Mouse (Mus musculus) heart, embryonic 14.5 days (tissue): ENCODE data around the gene Avl9. TPM values are rescaled to one million over a fixed set of nuclear protein-coding genes. Genes with fewer than 3 reads are reported as not detected.
A peak's percentile ranks its signal among the peaks of the same experiment; 100 is the strongest.

Experiments
- ATAC-seq: fragments of 200-750 bp; cut with Nextera tagmentation; 2 replicates; pipeline ENCODE4 v1.8.0; 2017; ENCODE audit warnings: low read depth, moderate TSS enrichment; ENCODE audit not compliant: insufficient number of reproducible peaks, insufficient read depth, low FRiP score
- H3K27ac ChIP-seq, 2 experiments: fragments of 200-500 bp in 1 of 2; fragments of 300-500 bp in 1 of 2; sonication (generic) in 1 of 2; replicated peaks in 1 of 2; 2 replicates each; pipeline ENCODE4 v1.5.1; 2012 to 2014; ENCODE audit warnings: low read depth in 2 of 2, low read length in 2 of 2, control low read depth in 1 of 2, mild to moderate bottlenecking in 1 of 2, mixed read lengths in 1 of 2; ENCODE audit not compliant: control insufficient read depth in 1 of 2, insufficient read depth in 1 of 2
- H3K27me3 ChIP-seq: fragments of 300-500 bp; sonication (generic); 2 replicates; pipeline ENCODE4 v1.6.1; 2014; ENCODE audit warnings: mild to moderate bottlenecking, low read length, control low read depth; ENCODE audit not compliant: control insufficient read depth, insufficient read depth
- H3K36me3 ChIP-seq: fragments of 300-500 bp; sonication (generic); 2 replicates; pipeline ENCODE4 v1.6.1; 2014; ENCODE audit warnings: mild to moderate bottlenecking, control low read depth, low read length, mixed read lengths; ENCODE audit not compliant: control insufficient read depth, insufficient read depth
- H3K4me1 ChIP-seq, 2 experiments: fragments of 200-500 bp in 1 of 2; fragments of 300-500 bp in 1 of 2; sonication (generic) in 1 of 2; 2 replicates each; pipeline ENCODE4 v1.6.1; 2012 to 2014; ENCODE audit warnings: low read length in 2 of 2, control low read depth in 1 of 2, mixed read lengths in 1 of 2; ENCODE audit not compliant: control insufficient read depth in 2 of 2, insufficient read depth in 2 of 2
- H3K4me2 ChIP-seq: fragments of 300-500 bp; sonication (generic); 2 replicates; pipeline ENCODE4 v1.6.1; 2014; ENCODE audit warnings: mild to moderate bottlenecking, low read length
- H3K4me3 ChIP-seq, 2 experiments: fragments of 200-500 bp in 1 of 2; fragments of 300-500 bp in 1 of 2; sonication (generic) in 1 of 2; 2 replicates each; pipeline ENCODE4 v1.5.1; 2012 to 2014; ENCODE audit warnings: low read length in 2 of 2, mild to moderate bottlenecking in 2 of 2, control low read depth in 1 of 2, low read depth in 1 of 2, moderate library complexity in 1 of 2; ENCODE audit not compliant: control insufficient read depth in 1 of 2, insufficient read depth in 1 of 2
- H3K9ac ChIP-seq: fragments of 300-500 bp; sonication (generic); 2 replicates; pipeline ENCODE4 v1.6.1; 2014; ENCODE audit warnings: mild to moderate bottlenecking, low read length
- H3K9me3 ChIP-seq: fragments of 300-500 bp; sonication (generic); 2 replicates; pipeline ENCODE4 v1.6.1; 2016; ENCODE audit warnings: low read length, control low read depth; ENCODE audit not compliant: control insufficient read depth
- WGBS: fragments of 180-500 bp; shearing (Covaris S2); extraction: QIAGEN DNeasy Blood & Tissue Kit; methylation state at CpG from one replicate; pipeline ENCODE4 v1.1.7; 2014; 5-methylcytosine and 5-hydroxymethylcytosine counted together
- polyA plus RNA-seq: library from polyadenylated mRNA; unstranded; fragments of >200 nt; fragmentation: Nextera tagmentation; extraction: Ambion mirVana; gene quantifications from 2 replicates; pipeline ENCODE4 v1.2.1, GENCODE M21; 2014

Avl9 gene
- 10.9 and 11.2 TPM in 2 replicates for polyA plus RNA-seq

GRCm38 (mm10) chr6:56714574-56715269 is at the start of gene Avl9:
Gene Avl9 (plus strand): TSS chr6:56714899.
- Histone ChIP-seq H3K4me2 (peak within 1 kb of the TSS; percentile 71), H3K4me3 (peak within 1 kb of the TSS; percentile 84 to 92), H3K9me3 (no peaks in the 10 kb centered on the region), H3K9ac (peak within 1 kb of the TSS; percentile 88), H3K4me1 (peaks cover 0 to 11% of the 10 kb centered on the region in 2 experiments; a peak in 2 of 4 replicates), H3K27me3 (no peaks in the 10 kb centered on the region), H3K27ac (peak within 1 kb of the TSS; percentile 91), H3K36me3 (no peaks in the 10 kb centered on the region)
- under 1% methylated on average over 63 of the region's 64 CpGs for WGBS
- ATAC-seq = peak; percentile 99

DNA sequence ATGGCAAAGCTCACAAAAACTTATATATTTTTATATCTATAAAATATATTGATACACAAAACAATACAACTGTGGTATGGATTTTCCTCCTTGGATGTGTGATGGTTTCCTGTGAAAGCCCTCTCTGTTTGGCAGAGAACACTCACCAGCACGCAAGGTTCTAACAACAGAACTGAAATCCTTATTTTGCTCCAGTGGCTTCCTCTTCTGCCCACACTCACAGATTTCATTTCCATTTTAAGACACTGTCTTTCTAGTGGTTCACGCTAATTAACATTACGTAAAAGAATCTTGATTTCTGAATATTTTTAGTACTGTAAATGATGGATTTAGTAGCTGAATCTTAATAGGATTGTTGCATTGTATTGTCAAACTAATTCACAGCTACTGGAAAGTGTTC is 26.5 kb upstream of the Avl9 start:
- Histone ChIP-seq H3K27ac (no peak overlapping the region), H3K9ac (no peak overlapping the region), H3K27me3 (no peaks in the 10 kb centered on the region), H3K4me3 (no peak overlapping the region), H3K4me1 (no peaks in the 10 kb centered on the region), H3K9me3 (no peaks in the 10 kb centered on the region), H3K4me2 (no peak overlapping the region), H3K36me3 (no peaks in the 10 kb centered on the region)
- WGBS = 88% methylated on average over 3 of the region's 3 CpGs
- ATAC-seq = no peak

- Histone ChIP-seq H3K9me3 (no peaks in the 10 kb centered on the region), H3K4me3 (no peak overlapping the region), H3K4me2 (no peak overlapping the region), H3K36me3 (no peaks in the 10 kb centered on the region), H3K27ac (no peak overlapping the region), H3K4me1 (no peaks in the 10 kb centered on the region), H3K27me3 (no peaks in the 10 kb centered on the region), H3K9ac (no peak overlapping the region)
- 4% methylated on average over 2 of the region's 2 CpGs for WGBS
- no peak for ATAC-seq
Measured at GRCm38 (mm10) chr6:56691205-56691604, 23.5 kb upstream of the Avl9 start.

DNA sequence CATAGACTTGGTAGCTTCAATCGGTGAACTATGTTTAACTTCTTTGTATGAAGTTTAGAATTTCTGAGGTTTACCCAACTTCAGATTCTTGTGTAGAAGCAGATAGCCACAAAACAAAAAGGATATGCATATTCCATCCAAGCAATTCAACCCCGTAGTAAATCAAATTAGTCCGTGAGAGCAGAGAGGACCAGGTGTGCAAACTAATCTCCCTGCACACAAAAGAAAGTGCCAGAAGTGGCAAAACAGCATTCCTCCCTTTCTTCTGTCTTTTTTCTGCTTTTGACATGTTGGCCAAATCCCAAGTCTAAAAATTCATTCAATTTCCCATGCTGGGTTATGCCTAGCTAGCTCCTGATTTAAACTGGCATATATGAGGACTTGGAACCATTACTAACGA is 22.3 kb upstream of the Avl9 start:
- no peak for ATAC-seq
- Histone ChIP-seq H3K4me1 (no peaks in the 10 kb centered on the region), H3K9me3 (no peaks in the 10 kb centered on the region), H3K4me3 (no peak overlapping the region), H3K36me3 (no peaks in the 10 kb centered on the region), H3K4me2 (no peak overlapping the region), H3K27me3 (no peaks in the 10 kb centered on the region), H3K9ac (no peak overlapping the region), H3K27ac (no peak overlapping the region)
- 83% methylated on average over 4 of the region's 4 CpGs for WGBS

DNA sequence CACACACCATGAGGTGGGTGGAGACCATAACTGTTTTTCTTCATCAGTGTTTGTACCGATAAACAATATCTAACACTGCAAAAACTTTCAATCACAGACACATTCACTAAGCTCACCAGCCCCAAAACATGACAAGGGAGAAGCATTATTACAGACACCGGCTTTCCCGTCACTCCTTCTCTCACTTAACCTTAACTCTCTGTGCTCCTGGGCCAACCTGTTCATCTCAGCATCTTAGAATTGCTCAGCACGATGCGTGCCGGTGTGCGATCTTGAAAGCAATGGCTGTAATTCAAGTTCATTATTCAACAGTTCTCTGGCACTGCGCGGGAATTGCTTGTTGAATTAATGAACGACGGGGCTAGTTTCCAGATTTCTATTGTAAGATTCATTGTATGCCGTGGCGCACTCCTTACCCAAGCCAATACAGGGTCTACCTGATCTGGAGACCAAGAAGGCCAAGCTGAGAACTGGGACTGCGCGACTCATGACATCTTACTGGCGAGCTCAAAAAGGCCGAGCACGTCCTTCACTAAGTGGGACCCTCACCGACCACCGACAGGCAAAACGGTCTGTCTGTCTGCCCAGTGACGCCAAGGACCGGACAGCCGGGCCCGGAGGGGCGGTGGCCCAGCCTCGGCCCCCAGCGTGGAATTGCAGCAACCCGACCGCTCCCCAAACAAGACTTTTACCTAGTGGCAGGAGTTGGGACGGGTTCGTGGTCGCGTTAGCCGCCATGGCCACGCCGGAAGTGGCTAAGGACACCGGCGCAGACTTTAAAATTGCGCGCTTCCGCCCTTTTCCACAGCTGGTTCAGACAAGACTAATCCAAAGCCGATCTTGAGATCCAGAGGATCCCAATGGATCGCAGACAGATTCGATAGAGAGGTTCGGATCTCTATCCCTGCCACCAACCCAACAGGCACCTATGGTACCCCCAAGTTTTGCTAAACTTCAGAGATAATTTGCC is 10.5 kb upstream of the Avl9 start, which contains the start of gene Lsm5:
Gene Lsm5 (minus strand): TSS at position 780 of the 970 bp plus-strand sequence.
- H3K27ac ChIP-seq = peak within 1 kb of the TSS; percentile 10 to 15; a peak in 1 of 4 replicates
- H3K9me3 ChIP-seq = no peaks in the 10 kb centered on the region
- under 1% methylated on average over 46 of the region's 46 CpGs for WGBS
- H3K4me3 ChIP-seq = peak within 1 kb of the TSS; percentile 70 to 78
- H3K4me1 ChIP-seq = peaks cover 0 to 6% of the 10 kb centered on the region in 2 experiments; a peak in 1 of 4 replicates
- peak; percentile 68 for ATAC-seq
- H3K9ac ChIP-seq = peak within 1 kb of the TSS; percentile 75
- no peaks in the 10 kb centered on the region for H3K36me3 ChIP-seq
- H3K27me3 ChIP-seq = no peaks in the 10 kb centered on the region
- peak within 1 kb of the TSS; percentile 64 for H3K4me2 ChIP-seq

- Histone ChIP-seq H3K27me3 (no peaks in the 10 kb centered on the region), H3K27ac (no peak overlapping the region), H3K36me3 (no peaks in the 10 kb centered on the region), H3K4me3 (peak overlapping the region; percentile 84 to 92), H3K4me1 (peaks cover 0 to 11% of the 10 kb centered on the region in 2 experiments; a peak in 2 of 4 replicates), H3K9ac (no peak overlapping the region), H3K9me3 (no peaks in the 10 kb centered on the region), H3K4me2 (peak overlapping the region; percentile 71)
- WGBS = 52% methylated on average over 7 of the region's 7 CpGs
- no peak for ATAC-seq
Measured at GRCm38 (mm10) chr6:56714186-56714573, 519 bp upstream of the Avl9 start.

DNA sequence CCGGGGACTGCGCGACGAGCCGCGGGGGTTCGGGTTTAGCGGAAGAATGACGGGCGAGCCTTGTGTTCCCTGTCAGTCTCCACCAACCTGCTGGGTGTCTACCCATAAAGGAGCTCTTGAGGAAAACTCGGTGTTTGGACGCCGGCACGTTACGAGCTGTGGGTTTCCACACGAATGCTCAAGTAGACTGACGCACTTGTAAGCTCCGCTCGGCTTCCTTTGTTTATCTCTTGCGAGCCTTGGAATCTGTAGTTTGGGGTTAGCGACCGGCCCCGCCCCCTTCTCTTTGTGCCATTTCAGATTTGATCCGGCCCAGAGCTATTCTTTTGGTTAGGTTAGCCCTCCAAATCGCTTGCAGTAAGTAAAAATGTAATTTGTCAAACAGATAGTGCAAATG is 569 bp downstream of the Avl9 start:
- ATAC-seq = peak; percentile 18
- H3K27me3 ChIP-seq = no peaks in the 10 kb centered on the region
- H3K27ac ChIP-seq = peak overlapping the region; percentile 91
- under 1% methylated on average over 25 of the region's 25 CpGs for WGBS
- H3K9ac ChIP-seq = peak overlapping the region; percentile 88
- no peaks in the 10 kb centered on the region for H3K36me3 ChIP-seq
- H3K4me2 ChIP-seq = peak overlapping the region; percentile 71
- H3K4me1 ChIP-seq = peaks cover 0 to 11% of the 10 kb centered on the region in 2 experiments; a peak in 2 of 4 replicates
- no peaks in the 10 kb centered on the region for H3K9me3 ChIP-seq
- H3K4me3 ChIP-seq = peak overlapping the region; percentile 84 to 92
